Mouse (Mus musculus) liver, postnatal 0 days (tissue): Measurements from ENCODE around the gene Dcaf11.

Source experiments
- CTCF ChIP-seq: sonication (generic); IDR thresholded peaks from 2 replicates; pipeline ENCODE4 v1.5.1; 2016; ENCODE audit warnings: antibody characterized with exemption, low read depth
- EP300 ChIP-seq: IDR thresholded peaks from 2 replicates; pipeline ENCODE4 v1.6.1; 2016; ENCODE audit warnings: antibody characterized with exemption, low read depth, mild to moderate bottlenecking

GRCm38 (mm10) chr14:55571760-55572159, 12.0 kb downstream of the Dcaf11 start:
- TF ChIP-seq CTCF = no peak
- TF ChIP-seq EP300 = no peak
